Mouse (Mus musculus) brain, adult 10 weeks (tissue): ENCODE measurements around the gene Gm6502. TPM values are rescaled to one million over a fixed set of nuclear protein-coding genes. Genes with fewer than 3 reads are reported as not detected.

Source experiments
- polyA plus RNA-seq: library from polyadenylated mRNA; stranded (reverse); fragments of 350-450 nt; fragmentation: Illumina TruSeq; extraction: RNeasy Lipid Tissue Mini Kit (QIAGEN cat#74804); gene quantifications from one replicate; pipeline ENCODE4 v1.2.3, GENCODE M21; 2015; ENCODE audit warnings: low read depth, low replicate concordance

Gene Gm6502
- polyA plus RNA-seq = not detected

DNA sequence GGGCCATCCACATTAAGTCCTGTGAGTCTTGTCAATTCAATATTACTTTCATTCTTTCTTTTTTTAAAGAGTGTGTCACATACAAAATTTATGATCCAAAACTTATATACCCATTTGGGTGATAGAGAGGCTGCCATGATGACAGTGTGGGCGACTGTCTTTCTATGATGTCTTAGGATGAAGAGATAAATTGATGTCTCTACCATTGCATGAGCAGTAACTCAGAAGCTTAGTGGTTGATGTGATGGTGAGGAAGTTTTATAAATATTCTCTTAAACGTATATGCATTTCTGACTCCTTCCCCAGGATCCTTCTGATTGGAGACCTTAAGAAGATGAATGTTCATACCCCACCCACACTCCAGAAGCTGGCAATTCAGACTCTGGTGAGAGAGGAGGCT lies at the start of gene Gm6502:
TSS of gene Gm6502 (plus strand) at position 301 of the 400 bp plus-strand sequence.

DNA sequence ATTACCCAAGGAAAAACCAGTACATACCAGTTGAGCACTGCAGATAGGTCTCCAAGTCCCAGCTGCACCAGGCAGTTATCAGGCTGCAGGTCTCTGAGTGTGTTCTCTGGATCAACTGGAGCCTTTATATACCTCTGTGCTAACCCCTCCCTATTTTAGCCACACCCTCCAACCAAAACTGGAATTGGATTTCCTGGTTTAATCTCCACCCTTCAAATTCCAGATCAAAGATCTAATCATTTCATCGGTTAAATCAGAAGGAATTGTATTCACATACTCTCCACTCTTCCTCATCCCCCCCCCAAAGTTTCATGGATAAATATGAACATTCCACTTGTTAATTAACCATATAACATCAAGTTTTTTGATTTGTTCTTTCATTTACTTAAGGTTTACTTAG lies 7.5 kb upstream of the Gm6502 start, which contains the start of gene A430089I19Rik:
TSS of gene A430089I19Rik (minus strand) at position 101 of the 400 bp plus-strand sequence.

DNA sequence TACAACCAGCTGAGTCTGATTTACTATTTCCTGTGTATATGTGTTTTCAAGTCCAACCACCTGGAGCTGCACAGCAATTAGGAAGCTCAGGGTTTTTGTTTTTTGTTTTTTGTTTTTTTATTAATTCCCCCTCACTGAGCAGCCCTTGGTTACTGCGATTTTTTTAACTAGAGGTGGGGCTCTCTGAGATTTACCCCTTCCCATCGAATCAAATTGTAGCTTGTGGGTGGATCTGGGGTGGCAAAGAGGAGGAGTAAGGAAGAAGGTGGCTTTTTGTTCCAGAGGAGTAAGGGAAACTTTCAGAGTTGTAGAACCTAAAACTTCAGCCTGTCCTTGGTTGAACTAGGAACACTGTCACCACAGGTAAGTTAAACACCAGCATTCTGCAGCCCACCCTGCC lies 25.2 kb downstream of the Gm6502 start, which contains the start of gene AA792892:
TSS of gene AA792892 (plus strand) at position 301 of the 400 bp plus-strand sequence.

Other genes starting within 250 kb of the Gm6502 start
- gene BC061212, start 243.9 kb upstream of the Gm6502 start, polyA plus RNA-seq = not detected
- not detected for gene Gm6351, start 238.1 kb upstream of the Gm6502 start, polyA plus RNA-seq
- gene Gm3106, start 96.4 kb upstream of the Gm6502 start, polyA plus RNA-seq = not detected
- gene A430089I19Rik, start 7.6 kb upstream of the Gm6502 start, polyA plus RNA-seq = not detected
- gene AA792892, start 25.3 kb downstream of the Gm6502 start, polyA plus RNA-seq = not detected
- gene Gm7682, start 131.3 kb downstream of the Gm6502 start, polyA plus RNA-seq = not detected
- not detected for gene Gm3139, start 211.9 kb downstream of the Gm6502 start, polyA plus RNA-seq